Mouse (Mus musculus): ENCODE measurements around the gene Foxf1.

Gene Foxf1

DNA sequence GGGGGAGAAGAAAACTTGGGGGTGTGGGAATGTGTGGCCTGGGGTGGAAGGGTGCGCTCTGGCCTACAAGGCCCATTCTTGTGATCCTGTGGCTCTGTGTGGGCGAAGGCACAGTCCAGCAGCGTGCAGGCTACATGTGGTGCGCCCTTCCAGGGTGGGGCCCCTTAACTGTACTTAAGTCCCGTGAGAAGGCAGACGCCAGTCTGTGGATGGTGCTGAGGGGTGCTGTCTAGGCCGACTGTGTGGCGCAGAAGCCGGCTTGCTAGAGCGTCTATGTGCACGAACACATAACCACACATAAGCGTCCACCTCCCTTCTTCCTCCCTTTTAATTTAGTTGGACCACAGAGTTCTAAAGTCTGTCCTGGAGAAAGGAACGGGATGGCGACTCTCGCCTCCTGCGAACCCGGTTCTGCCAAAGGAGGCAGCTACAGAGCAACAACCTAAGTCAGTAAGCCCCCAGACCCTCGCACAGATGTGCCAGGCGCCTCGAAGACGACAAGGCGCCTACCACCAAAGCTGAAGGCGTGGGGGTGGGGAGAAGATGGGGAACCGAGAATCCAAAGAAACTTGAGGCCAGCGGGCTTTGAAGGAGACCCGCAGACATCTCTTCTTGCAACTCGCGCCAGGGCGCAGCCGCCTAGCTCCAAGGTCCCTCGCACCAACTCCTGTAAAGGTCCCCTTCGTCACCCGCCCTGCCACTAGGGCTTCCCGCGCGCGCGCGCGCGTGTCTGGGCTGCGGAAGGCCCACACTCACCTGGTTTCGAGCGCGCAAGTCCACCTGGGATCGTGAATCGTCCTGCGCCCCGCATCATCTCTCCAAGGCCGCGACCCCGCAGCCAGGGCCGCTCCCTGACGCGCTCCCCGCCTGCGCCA, 1.7 kb upstream of the Foxf1 start:
- no peak for DNase-seq (ENCODE audit: low spot score)

DNA sequence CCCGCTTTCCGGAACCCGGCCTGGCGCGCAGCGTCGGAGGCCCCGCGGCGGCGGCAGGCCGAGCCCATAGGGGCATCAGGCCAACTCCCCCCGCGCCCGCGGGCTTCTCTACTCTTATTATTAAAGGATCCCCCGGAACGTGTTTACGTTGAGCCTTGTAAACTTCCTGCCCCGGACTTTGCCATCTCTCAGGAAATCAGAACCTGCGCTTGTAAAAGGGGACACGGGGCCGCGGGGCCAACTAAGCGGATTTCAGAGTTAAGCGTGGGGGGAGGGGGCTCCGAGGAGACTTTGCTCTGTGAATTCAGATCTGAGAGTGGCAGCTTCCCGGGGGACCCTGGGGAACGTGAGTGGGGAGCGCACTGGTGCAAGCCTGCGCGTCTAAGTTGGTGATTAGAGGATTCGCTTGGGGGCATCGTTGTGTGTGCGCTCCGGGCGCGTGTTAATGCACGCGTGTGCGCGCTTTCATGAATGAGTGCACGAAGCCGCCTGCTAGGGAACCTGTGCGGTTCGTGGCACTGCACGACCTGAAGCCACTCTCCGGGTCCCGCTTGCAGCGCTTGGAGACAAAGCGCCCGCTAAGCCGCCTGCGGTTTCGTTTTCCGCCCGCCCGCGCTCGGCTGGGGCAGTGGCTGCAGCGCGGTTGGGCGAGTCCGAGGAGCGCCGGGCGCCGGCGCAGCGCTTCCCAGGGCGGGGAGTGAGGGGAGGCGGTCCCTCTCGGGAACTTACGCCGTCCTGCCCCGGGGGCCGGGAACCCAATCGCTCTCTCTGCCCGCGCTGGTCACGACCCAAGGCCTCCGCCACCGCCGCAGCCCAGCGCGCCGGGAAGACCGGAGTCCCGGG, 872 bp upstream of the Foxf1 start:
- DNase-seq (ENCODE audit: low spot score), result peak; percentile 77

DNA sequence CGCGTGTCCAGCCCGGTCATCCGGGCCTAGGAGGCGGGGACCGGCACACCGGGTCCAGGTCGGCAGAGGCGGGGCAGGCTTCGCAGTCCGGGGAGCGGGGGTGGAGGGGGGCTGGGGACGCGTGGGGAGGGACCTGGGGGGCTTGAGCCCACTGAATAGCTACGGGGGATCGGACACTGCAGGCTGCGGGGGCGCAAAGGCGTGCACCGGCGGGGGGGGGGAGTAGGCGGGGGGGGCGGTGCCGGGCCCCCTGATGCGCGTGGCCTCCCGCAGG, 313 bp upstream of the Foxf1 start:
- DNase-seq (ENCODE audit: low spot score), result no peak

DNA sequence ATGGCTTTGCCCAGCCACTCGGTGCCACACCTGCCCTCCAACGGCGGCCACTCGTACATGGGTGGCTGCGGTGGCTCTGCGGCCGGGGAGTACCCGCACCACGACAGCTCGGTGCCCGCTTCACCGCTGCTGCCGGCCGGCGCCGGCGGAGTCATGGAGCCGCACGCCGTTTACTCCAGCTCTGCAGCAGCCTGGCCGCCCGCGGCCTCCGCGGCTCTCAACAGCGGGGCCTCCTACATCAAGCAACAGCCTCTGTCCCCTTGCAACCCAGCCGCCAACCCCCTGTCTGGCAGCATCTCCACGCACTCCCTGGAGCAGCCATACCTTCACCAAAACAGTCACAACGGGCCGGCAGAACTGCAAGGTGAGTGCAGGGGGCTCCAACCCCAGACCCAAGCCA, 825 bp downstream of the Foxf1 start:
- no peak for DNase-seq (ENCODE audit: low spot score)

DNA sequence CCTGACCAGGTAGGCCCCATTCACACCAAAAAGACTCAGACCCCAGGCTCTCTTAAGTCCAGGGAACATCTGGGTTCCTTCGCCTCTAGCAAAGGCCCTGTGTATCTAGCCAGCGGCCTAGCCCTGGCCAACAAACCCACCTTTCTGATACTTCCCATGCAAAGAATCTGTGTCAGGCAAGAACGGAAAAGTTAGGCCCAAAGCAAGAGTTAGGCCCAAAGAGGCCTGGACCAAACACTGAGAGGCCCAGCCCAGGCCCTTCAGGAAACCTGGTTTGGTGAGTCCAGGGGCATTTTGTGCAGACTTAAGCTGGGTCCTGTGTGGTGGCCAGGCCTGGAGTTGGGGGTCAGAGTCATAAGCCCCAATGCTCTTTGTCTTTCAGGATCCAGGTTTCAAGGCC, 1.4 kb downstream of the Foxf1 start:
- DNase-seq (ENCODE audit: low spot score), result no peak

DNA sequence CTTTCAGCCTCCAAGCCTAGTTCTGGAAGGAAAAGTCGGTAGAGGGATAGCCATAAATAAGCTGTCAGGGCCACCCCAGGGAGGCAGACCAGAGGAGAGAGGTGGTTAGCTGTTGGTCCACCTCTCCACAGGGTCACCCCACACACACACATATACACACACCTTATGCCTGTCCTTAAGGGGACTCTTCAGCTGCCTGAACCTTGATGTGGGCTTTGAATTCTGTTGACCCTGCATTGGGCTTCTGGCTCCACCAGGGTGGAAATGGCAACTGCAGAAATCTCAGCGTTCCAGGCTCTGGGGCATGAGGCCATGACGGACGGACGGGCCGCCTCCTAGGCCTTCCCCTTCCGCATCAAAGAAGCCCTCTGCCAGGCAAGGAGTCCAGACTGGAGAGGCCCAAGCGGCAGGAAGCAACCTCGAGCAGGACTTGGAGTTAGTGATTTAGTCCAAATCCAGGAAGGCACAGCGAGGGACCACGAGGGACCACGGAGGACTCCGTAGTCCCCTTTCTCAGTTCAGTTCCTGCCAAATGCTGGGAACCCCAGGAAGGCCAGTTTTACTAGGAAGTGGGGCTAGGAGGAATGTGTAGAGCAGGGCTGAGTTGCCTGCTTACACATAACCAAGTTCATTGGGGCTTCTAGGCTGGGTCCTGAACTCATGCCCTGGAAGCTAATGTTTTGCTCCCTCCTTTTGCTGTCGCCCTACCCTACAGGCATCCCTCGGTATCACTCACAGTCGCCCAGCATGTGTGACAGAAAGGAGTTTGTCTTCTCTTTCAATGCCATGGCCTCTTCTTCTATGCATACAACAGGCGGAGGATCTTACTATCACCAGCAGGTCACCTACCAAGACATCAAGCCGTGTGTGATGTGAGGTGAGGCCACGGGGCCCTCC, 2.1 kb downstream of the Foxf1 start:
- DNase-seq (ENCODE audit: low spot score), result no peak

DNA sequence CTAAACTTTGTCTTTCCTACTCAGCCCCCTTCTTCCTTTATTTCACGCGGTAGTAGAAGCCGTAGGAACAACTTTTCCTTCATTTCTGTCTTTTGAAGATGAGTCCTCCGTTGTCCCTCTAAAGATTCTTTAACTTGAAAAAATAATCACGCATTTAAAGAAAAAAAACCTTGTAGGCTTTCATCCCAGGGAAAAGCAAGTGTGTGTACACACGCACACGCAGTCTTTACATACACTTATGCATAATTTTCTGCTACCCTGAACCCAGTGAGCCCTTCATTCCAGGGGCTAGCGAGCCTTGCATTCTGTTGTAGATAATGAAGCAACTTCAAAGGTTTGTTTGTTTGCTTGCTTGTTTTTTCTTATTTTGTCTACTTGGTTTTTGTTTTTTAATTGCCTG, 4.1 kb downstream of the Foxf1 start:
- no peak for DNase-seq (ENCODE audit: low spot score)

DNA sequence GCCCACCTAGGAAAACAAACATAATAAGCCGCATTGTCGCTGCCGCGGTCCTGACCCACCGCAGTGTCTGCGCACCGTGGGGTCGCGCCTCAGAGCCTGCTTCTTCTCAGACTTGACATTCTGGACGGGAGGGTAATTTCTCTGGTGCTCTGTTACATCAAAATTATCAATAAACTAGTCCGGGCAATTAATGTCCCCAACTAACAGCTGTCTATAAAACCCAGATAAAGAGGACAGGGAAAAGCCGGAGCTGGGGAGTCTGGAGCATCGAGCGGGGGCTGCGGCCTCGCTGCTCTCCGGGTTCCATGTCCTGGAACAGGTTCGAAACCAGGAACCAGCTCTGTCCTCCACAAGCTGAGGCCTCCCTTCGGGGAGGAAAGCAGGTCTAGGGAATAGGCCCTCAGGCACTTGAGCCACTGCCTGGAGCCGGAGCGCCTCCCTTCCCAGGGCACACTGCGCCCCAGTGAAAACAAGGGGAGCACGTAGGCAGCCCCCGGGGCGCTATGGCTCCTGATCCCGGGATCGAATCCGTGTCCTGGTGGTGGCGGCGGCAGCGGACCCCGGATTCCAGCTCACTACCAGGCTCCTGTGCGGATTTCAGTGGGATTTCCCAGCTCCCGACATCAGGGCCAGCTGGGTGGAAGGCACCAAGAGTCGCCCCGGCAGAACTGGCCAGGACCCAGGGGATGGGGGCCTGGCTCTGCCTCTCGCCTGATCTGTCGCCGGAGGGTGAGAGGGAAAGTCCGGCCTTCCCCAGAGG, 4.9 kb downstream of the Foxf1 start:
- no peak for DNase-seq (ENCODE audit: low spot score)

DNA sequence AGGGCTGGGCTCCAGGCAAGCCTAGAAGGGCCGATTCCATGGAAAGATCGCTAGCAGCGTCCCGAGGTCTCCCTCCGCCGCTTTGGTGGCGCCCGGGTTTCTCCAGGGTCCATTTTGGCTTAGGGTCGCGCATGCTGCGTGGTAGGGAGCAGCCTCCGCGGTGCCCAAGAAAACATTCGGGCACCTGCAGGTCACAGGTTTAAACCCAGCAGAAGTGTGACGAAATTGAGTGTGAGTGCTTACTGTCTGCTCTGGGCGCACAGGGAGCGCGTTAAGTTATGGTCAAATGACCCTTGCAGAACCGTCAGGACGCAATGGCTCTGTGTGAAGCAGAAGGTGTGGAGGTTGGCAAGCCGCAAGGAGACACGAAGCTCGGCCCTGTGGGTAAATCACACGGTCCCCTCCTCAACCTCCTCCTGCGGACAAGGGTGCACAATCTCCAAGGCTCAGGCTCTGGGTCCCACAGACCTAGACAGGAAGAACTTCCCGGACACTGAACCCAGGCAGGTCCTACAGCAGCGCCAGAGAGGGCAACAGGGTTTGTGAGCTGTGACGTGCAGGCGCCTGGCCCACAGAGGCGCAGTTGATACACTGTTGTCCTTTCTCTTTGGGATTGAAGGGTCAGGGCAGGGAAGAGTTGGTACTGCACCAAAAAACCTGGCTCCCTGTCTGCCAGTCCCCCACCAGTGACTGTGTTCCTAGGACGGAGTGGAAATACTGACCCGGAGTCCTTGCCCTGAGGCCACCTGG, 5.6 kb downstream of the Foxf1 start:
- no peak for DNase-seq (ENCODE audit: low spot score)

DNA sequence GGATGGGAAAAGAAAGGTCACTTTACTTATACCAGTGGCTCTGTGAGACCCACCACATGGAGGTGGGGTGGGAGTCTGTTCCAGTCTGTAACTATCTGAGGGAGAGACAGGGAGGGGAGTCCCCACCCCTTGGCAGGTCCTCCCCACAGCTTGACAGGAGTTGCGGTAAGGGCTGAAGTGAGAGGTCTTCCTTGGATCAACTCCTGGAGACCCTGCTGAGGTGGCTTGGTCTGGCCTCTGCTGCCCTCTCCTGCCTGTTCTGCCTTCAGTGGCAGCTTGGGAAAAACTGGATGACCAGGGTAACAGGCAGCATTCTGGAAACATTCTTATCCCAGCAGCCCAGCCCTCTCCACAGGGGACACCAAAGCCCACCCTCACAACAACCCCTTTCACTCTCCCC, 6.5 kb downstream of the Foxf1 start:
- no peak for DNase-seq (ENCODE audit: low spot score)

DNA sequence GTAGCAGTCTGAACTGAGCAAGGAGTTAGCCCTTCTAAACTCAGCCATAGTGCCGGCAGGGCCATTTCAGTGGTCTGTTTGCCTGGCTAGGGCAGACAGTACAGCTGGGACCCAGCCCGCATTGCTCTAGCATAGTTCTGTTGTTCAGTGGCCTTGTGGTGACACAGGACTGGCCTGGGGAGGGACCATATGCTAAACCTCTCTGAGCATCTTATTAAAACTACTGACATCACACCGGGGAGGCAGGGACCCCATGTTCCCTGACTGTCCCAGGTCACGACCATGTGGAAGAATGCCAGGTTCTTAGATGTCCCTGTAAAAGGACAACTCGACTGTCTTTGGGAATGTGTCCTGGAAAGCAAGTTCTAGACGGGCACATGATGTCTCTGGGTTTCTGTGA, 8.0 kb downstream of the Foxf1 start:
- DNase-seq (ENCODE audit: low spot score), result no peak

DNA sequence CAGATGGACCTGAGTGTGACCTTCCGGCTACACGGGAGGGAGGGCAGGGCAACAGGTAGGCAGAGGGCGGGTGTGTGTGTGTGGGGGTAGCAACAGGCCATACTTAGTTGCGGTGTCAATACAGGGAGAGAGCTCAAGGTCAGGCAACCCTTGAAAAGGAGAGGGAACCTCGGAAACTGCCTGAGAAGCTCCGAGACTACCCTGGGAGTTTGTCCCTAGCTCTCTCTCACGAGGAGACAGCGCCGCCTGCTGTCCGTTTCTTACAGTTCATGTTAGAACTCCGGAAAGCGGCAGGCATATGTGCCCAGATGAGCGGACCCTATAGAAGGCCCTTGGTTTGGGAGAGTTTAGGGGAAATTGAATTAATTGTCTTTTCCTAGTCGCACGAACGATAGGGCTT, 8.4 kb downstream of the Foxf1 start:
- peak; percentile 88 for DNase-seq (ENCODE audit: low spot score)

DNA sequence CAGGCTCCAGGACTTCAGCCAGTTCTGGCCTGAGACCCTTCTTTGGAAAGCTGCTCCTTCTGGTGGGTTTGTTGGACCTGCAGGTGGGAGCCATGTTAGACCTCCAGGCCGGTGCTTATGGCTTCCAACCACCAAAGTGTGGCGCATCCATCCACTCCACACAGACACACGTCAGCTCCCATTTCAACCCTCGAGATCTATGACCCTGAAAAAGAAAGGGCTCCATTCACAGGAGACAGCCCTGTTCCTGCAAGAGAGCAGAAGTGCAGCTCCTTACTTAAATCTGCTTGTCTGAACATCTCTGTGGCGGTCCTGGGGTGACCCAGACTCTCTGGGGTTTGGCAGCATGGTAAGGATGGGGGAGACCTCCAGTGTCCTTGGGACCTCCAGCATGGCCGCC, 9.3 kb downstream of the Foxf1 start:
- no peak for DNase-seq (ENCODE audit: low spot score)

DNA sequence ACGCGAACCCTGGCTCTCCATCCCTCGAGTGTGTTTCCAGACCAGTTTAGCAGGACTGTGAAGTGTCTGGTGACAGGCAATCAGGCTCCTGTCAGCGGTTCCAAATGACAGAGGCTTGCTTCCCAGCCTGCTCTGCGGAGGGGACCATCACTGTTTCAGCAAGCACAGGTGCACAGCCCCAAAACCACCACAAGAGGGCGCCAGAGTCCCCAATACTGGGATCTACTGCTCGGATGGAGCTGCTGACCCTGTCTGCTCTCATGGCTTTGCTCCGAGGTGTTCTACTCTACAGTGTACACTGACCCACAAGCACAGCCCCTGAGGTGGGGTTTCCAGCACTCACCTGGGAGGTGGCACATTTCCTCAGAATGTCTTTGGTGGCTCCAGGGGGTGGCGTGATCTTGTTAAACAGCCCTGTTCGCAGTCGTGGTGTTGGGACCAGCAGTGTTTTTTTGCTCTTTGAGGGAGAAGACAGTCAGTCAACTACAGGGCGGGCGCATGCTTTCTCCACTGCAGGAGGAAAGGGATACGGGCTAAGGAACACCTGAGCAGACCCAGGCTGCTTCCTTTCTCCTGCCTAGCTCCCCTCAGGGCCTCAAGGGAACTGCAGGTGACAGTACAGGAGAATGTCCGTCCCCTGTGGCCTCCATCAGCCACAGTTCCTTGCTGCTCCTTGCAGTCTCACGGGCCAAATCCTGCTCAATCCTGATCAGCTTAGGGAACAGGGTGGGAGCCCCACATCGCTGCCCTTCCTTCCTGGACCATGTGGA, 20.0 kb downstream of the Foxf1 start:
- DNase-seq (ENCODE audit: low spot score), result peak; percentile 75

DNA sequence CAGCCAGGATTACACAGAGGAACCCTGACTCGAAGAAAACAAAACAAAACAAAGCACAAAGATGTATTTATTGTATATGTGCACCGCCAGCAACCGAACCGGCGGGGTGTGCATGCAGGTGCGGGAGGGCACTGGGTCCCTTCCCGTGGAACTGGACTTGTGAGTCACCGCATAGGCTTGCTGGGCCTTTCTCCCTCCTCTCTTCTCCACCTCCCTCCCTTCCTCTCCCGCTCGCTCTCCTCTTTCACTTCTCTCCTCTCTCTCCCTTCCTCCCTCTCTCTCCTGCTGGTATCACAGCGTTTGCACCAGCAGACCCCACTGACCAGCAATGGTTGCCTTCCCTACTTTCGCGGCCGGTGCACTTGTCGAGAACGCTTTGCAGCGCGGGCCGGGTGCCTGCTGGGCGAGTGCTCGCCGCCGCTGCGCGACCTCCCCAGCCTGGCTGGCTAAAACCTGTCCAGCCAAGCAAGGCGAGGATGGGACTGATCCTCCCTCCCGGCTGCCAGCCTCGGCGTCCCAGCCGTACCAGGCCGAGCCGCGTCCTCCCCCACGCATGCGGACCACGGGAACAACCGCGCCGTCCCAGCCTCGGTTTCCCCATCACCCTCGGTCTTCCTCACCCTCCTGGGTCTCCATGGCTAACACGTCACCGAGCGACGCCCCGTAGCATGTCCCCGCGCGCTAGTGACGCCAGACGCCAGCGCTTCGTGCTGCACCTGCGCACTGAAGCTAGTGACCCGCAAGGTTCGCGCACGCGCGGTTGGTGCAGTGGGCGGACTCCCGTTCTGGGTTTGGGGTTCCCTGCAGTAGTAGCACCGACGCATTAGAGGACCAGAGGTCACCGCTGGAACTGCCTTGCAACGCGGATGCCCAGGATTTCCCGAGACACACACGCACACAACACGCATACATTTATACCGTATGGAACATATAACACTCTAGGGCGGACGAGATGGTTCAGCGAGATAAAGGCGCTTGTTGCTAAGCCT, 23.8 kb downstream of the Foxf1 start, which contains the start of gene Mthfsd:
Gene Mthfsd (minus strand): TSS at position 725 of the 989 bp plus-strand sequence.
- peak; percentile 99 for DNase-seq (ENCODE audit: low spot score)

DNA sequence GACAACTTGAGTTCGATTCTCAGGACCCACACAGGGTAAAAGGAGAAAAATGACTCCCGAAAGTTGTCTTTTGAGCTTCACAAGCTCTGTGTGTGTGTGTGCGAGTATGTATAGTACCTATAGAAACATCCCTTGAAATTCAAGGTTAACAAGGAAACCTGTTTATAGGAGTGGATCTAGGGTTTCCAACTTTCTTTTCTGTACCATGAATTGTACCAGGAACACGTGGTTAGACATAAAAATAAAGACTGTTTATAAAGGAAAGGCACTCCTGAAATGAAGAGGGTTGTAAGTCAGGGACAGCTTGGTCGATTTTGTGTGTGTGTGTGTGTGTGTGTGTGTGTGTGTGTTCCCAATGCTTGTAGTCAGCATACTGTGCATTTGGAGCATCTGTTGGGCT, 24.5 kb downstream of the Foxf1 start:
- DNase-seq (ENCODE audit: low spot score), result no peak

DNA sequence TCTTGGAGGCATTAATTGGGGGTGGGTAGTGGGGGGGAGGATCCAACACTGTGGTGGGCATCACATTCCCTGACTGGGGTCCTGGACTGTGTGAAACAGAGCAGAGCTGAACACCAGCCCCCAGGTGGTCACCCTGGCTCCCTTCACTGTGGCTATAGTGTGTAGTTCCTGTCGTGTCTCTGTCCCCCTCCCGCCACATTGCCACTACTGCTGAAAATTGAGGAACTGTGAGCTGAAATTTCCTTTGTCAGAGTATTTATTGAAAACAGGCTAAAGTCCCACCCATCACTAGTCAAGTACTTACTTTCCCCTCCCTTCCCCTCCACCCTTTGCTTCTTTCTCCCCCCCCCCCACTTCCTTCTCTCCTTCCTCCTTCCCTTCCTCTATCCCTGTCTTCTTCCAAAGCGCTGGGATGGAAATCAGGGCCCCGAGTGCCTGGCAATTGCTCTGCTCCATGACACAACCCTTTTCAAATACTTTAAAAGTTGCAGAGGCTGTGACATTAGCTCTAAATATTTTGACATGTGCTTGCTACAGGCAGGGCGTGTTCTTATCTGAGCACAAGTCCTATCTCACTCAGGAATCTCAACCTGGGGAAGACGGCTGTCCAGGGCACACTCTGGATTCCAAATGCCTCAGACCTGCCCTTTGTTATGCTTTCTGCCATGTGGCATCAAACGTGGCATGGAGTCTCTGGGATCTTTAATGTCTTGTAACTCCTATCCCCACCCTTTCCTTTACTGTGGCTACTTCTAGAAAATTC, 27.1 kb downstream of the Foxf1 start:
- no peak for DNase-seq (ENCODE audit: low spot score)

DNA sequence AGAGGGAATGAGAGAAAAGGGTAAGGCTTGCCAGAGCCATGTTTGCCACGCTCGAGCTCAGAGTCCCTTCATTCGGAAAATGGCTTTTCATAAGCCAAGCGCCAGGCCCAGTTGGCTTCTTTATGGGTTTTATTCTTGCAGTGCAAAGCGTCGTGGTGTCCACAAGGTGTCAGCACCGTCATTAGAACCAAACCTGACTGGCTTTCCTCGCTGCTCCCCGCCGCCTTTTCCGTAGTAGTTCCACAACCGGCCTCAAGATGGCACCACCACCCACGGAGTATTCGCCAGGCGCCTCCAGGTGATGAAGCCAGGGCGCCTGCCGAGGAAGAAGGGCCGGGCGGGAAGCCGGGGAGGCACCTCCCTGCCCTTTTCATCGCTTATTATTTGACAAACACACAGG, 29.1 kb downstream of the Foxf1 start:
- DNase-seq (ENCODE audit: low spot score), result peak; percentile 96

Data from urinary bladder, postnatal 14 days (tissue).